In the genomic region with DNA sequence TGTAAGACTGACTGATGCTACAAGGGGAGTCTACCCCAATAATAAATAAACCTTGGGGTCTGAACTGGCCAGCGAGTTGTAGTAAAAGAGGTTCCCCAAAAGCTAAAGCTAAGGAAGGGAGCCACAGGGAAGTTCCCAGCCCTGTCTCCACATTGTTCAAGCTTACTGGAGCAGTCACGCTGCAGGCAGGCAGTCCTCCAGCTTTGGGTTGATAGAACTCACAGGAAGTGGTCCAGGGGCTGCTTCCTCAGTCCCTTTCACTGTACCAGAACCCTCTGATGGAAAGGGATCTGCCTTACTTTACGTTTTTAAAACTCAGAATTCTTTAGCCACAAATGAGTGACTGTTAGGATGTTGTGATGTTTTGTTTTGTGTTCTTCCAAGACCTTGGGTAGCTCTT, we compare ENCODE assay signal across 33 mouse cellular contexts. TPM values are rescaled to one million over a fixed set of nuclear protein-coding genes. Genes with fewer than 3 reads are reported as not detected.
A peak's percentile ranks its signal among the peaks of the same experiment; 100 is the strongest.
DNase-seq lines count a peak whose midpoint lies in the region; ATAC-seq lines count a peak whose summit lies in the region.
"Had no signal": no experiment of that assay in that cellular context is flagged by ENCODE, and none has a peak within 500 bp of the region (broad histone marks: within the 10 kb centered on the region; RNA-seq: fewer than 3 reads in every experiment).

No protein-coding gene starts in this region.

- H3K36me3 ChIP-seq in heart, embryonic 10.5 days = peaks cover 94% of the 10 kb centered on the region
- H3K36me3 ChIP-seq in megakaryocyte, embryonic 14.5 days (replicated peaks; ENCODE audit: low read length) = peaks cover 100% of the 10 kb centered on the region
- H3K36me3 ChIP-seq in forebrain, embryonic 11.5 days (ENCODE audit: control insufficient read depth, insufficient read depth, low read length) = no peaks in the 10 kb centered on the region; the same call in 1 of the 2 replicates
- peaks cover 95% of the 10 kb centered on the region for H3K36me3 ChIP-seq in embryonic facial prominence, embryonic 10.5 days (replicated peaks)

- WGBS in heart, embryonic 10.5 days = 72% methylated on average over 3 of the region's 3 CpGs
- WGBS in forebrain, embryonic 11.5 days = 93% methylated on average over 3 of the region's 3 CpGs
- WGBS in embryonic facial prominence, embryonic 10.5 days = 84% methylated on average over 3 of the region's 3 CpGs

- H3K4me1 ChIP-seq in heart, embryonic 10.5 days = peaks cover 21% of the 10 kb centered on the region
- H3K4me1 ChIP-seq in megakaryocyte, embryonic 14.5 days = peaks cover 83% of the 10 kb centered on the region
- no peaks in the 10 kb centered on the region for H3K4me1 ChIP-seq in forebrain, embryonic 11.5 days (replicated peaks; ENCODE audit: control insufficient read depth, insufficient read depth, low read length)
- H3K4me1 ChIP-seq in embryonic facial prominence, embryonic 10.5 days = no peaks in the 10 kb centered on the region; the same call in 1 of the 2 replicates
- H3K4me1 ChIP-seq: forebrain, embryonic 10.5 days; hindbrain, embryonic 10.5 days; hindbrain, embryonic 13.5 days had no signal

- no peaks in the 10 kb centered on the region for H3K9me3 ChIP-seq in heart, embryonic 10.5 days
- peaks cover 2% of the 10 kb centered on the region; the same call in 1 of the 2 replicates for H3K9me3 ChIP-seq in megakaryocyte, embryonic 14.5 days
- no peaks in the 10 kb centered on the region for H3K9me3 ChIP-seq in forebrain, embryonic 11.5 days (ENCODE audit: control insufficient read depth, low read length)
- no peaks in the 10 kb centered on the region for H3K9me3 ChIP-seq in embryonic facial prominence, embryonic 10.5 days
- H3K9me3 ChIP-seq: forebrain, embryonic 10.5 days; G1E; heart, embryonic 12.5 days; heart, embryonic 15.5 days; hindbrain, embryonic 10.5 days; hindbrain, embryonic 13.5 days had no signal

- H3K4me3 ChIP-seq in heart, embryonic 10.5 days = no peak overlapping the region
- peak overlapping the region; percentile 12 for H3K4me3 ChIP-seq in megakaryocyte, embryonic 14.5 days (replicated peaks)
- no peak overlapping the region for H3K4me3 ChIP-seq in forebrain, embryonic 11.5 days (ENCODE audit: low read depth, low read length)
- H3K4me3 ChIP-seq in embryonic facial prominence, embryonic 10.5 days = no peak overlapping the region
- H3K4me3 ChIP-seq: forebrain, embryonic 10.5 days; gastrocnemius, adult 2 months; heart, adult 2 months; heart, embryonic 12.5 days; heart, embryonic 15.5 days; hindbrain, embryonic 10.5 days; hindbrain, embryonic 13.5 days had no signal

- no peak overlapping the region for H3K4me2 ChIP-seq in forebrain, embryonic 11.5 days (ENCODE audit: low read depth, low read length, severe bottlenecking)
- H3K4me2 ChIP-seq: heart, embryonic 12.5 days; heart, embryonic 15.5 days; hindbrain, embryonic 13.5 days had no signal

- no peak for ATAC-seq in megakaryocyte, adult 5-6 weeks (ENCODE audit: poor library complexity, severe bottlenecking)
- ATAC-seq in forebrain, embryonic 11.5 days (replicated peaks; ENCODE audit: low FRiP score) = no peak
- ATAC-seq: forebrain, embryonic 14.5 days; forebrain, postnatal 0 days; hindbrain, embryonic 16.5 days; Patski had no signal

- H3K9ac ChIP-seq in forebrain, embryonic 11.5 days (ENCODE audit: low read length) = no peak overlapping the region
- H3K9ac ChIP-seq: forebrain, postnatal 0 days; heart, embryonic 12.5 days; heart, embryonic 15.5 days; hindbrain, embryonic 13.5 days had no signal

- no peaks in the 10 kb centered on the region for H3K27me3 ChIP-seq in heart, embryonic 10.5 days (ENCODE audit: insufficient read depth, poor library complexity, severe bottlenecking)
- H3K27me3 ChIP-seq in megakaryocyte, embryonic 14.5 days (replicated peaks) = no peaks in the 10 kb centered on the region
- no peaks in the 10 kb centered on the region for H3K27me3 ChIP-seq in forebrain, embryonic 11.5 days (ENCODE audit: control insufficient read depth, insufficient read depth, low read length)
- H3K27me3 ChIP-seq in embryonic facial prominence, embryonic 10.5 days (replicated peaks; ENCODE audit: low read depth, poor library complexity, severe bottlenecking) = no peaks in the 10 kb centered on the region
- H3K27me3 ChIP-seq: CH12.LX; heart, embryonic 12.5 days; heart, embryonic 15.5 days; hindbrain, embryonic 13.5 days; Patski had no signal

- no peak for DNase-seq in heart, embryonic 10.5 days (ENCODE audit: low spot score)
- no peak for DNase-seq in heart, adult 9 months (ENCODE audit: low spot score in 2 of 2)
- peak; percentile 36 for DNase-seq in thymus, postnatal 4 days
- DNase-seq in thymus, postnatal 10 days (ENCODE audit: low spot score in 2 of 2) = no peak
- DNase-seq in forebrain, embryonic 11.5 days (ENCODE audit: low spot score) = no peak
- DNase-seq in embryonic facial prominence, embryonic 10.5 days (ENCODE audit: low spot score) = no peak
- DNase-seq: adrenal gland, adult 8-10 months; adrenal gland, postnatal 25 days; cerebellum, adult 11-12 months; cerebellum, adult 8-10 months; cerebellum, postnatal 10 days; cerebellum, postnatal 36 days; embryo, embryonic 11 days; forebrain, postnatal 0 days; gastrocnemius, adult 2 months; gastrocnemius, postnatal 14 days; heart, adult 2 months; heart, postnatal 10 days; heart, postnatal 36 days had no signal

- H3K27ac ChIP-seq in heart, embryonic 10.5 days = peak overlapping the region; percentile 12; the same call in 1 of the 2 replicates
- no peak overlapping the region for H3K27ac ChIP-seq in forebrain, embryonic 11.5 days (ENCODE audit: low read depth, low read length)
- H3K27ac ChIP-seq in embryonic facial prominence, embryonic 10.5 days (replicated peaks) = no peak overlapping the region
- H3K27ac ChIP-seq: forebrain, embryonic 10.5 days; gastrocnemius, adult 2 months; heart, adult 2 months; heart, embryonic 15.5 days; hindbrain, embryonic 10.5 days; hindbrain, embryonic 13.5 days had no signal

RNA-seq across cellular contexts. Expression of gene Naglu, which starts 22.3 kb away (rescaled TPM):
- polyA plus RNA-seq in heart, embryonic 10.5 days (2016; fragmentation: Nextera tagmentation; extraction: Ambion mirVana) = 13.9 and 15.8 TPM in 2 replicates
- 30.7 and 32.1 TPM in 2 replicates for polyA plus RNA-seq in megakaryocyte, embryonic 14.5 days (2012; ENCODE audit: insufficient read depth, low replicate concordance)
- 7.2 and 7.9 TPM in 2 replicates for total RNA-seq in megakaryocyte, adult 5-6 weeks (2015)
- 8.9 and 9.1 TPM in 2 replicates for total RNA-seq in megakaryocyte, adult 5-6 weeks (2017)
- polyA plus RNA-seq in forebrain, embryonic 11.5 days (2014; fragmentation: Nextera tagmentation; extraction: Ambion mirVana) = 6.9 and 7.8 TPM in 2 replicates
- polyA plus RNA-seq in embryonic facial prominence, embryonic 10.5 days (2016; fragmentation: Nextera tagmentation; extraction: Ambion mirVana) = 7.4 and 8.9 TPM in 2 replicates

RNA-seq across cellular contexts. Expression of gene Hsd17b1, which starts 30.7 kb away (rescaled TPM):
- polyA plus RNA-seq in heart, embryonic 10.5 days (2016; fragmentation: Nextera tagmentation; extraction: Ambion mirVana) = 0.21 TPM in 1 of 2 replicates, not detected in the other
- 3.5 and 5.8 TPM in 2 replicates for polyA plus RNA-seq in megakaryocyte, embryonic 14.5 days (2012; ENCODE audit: insufficient read depth, low replicate concordance)
- 0.11 and 0.45 TPM in 2 replicates for total RNA-seq in megakaryocyte, adult 5-6 weeks (2015)
- total RNA-seq in megakaryocyte, adult 5-6 weeks (2017) = 0.29 TPM in 1 of 2 replicates, not detected in the other
- 0.19 TPM in 1 of 2 replicates, not detected in the other for polyA plus RNA-seq in forebrain, embryonic 11.5 days (2014; fragmentation: Nextera tagmentation; extraction: Ambion mirVana)
- 0.21 TPM in 1 of 2 replicates, not detected in the other for polyA plus RNA-seq in embryonic facial prominence, embryonic 10.5 days (2016; fragmentation: Nextera tagmentation; extraction: Ambion mirVana)
- polyA plus RNA-seq: embryonic facial prominence, embryonic 11.5 days; embryonic facial prominence, embryonic 14.5 days; forebrain, embryonic 14.5 days; forebrain, postnatal 0 days; heart, embryonic 12.5 days; heart, embryonic 15.5 days had no signal

RNA-seq across cellular contexts. Expression of gene Coasy, which starts 34.9 kb away (rescaled TPM):
- polyA plus RNA-seq in heart, embryonic 10.5 days (2016; fragmentation: Nextera tagmentation; extraction: Ambion mirVana) = 36.5 and 37.0 TPM in 2 replicates
- polyA plus RNA-seq in megakaryocyte, embryonic 14.5 days (2012; ENCODE audit: insufficient read depth, low replicate concordance) = 17.7 and 36.8 TPM in 2 replicates
- 10.6 and 13.1 TPM in 2 replicates for total RNA-seq in megakaryocyte, adult 5-6 weeks (2015)
- total RNA-seq in megakaryocyte, adult 5-6 weeks (2017) = 11.4 and 15.8 TPM in 2 replicates
- 50.4 and 51.5 TPM in 2 replicates for polyA plus RNA-seq in forebrain, embryonic 11.5 days (2014; fragmentation: Nextera tagmentation; extraction: Ambion mirVana)
- polyA plus RNA-seq in embryonic facial prominence, embryonic 10.5 days (2016; fragmentation: Nextera tagmentation; extraction: Ambion mirVana) = 48.7 and 51.1 TPM in 2 replicates

RNA-seq across cellular contexts. Expression of gene Atp6v0a1, which starts 38.2 kb away (rescaled TPM):
- polyA plus RNA-seq in heart, embryonic 10.5 days (2016; fragmentation: Nextera tagmentation; extraction: Ambion mirVana) = 54.4 and 66.3 TPM in 2 replicates
- polyA plus RNA-seq in megakaryocyte, embryonic 14.5 days (2012; ENCODE audit: insufficient read depth, low replicate concordance) = 90.5 and 153 TPM in 2 replicates
- total RNA-seq in megakaryocyte, adult 5-6 weeks (2015) = 40.2 and 42.9 TPM in 2 replicates
- total RNA-seq in megakaryocyte, adult 5-6 weeks (2017) = 35.2 and 46.1 TPM in 2 replicates
- 44.7 and 47.0 TPM in 2 replicates for polyA plus RNA-seq in forebrain, embryonic 11.5 days (2014; fragmentation: Nextera tagmentation; extraction: Ambion mirVana)
- 30.1 and 30.5 TPM in 2 replicates for polyA plus RNA-seq in embryonic facial prominence, embryonic 10.5 days (2016; fragmentation: Nextera tagmentation; extraction: Ambion mirVana)

RNA-seq across cellular contexts. Expression of gene Mlx, which starts 39.6 kb away (rescaled TPM):
- polyA plus RNA-seq in heart, embryonic 10.5 days (2016; fragmentation: Nextera tagmentation; extraction: Ambion mirVana) = 42.6 and 52.0 TPM in 2 replicates
- 2.8 and 12.4 TPM in 2 replicates for polyA plus RNA-seq in megakaryocyte, embryonic 14.5 days (2012; ENCODE audit: insufficient read depth, low replicate concordance)
- 62.7 and 64.8 TPM in 2 replicates for total RNA-seq in megakaryocyte, adult 5-6 weeks (2015)
- 79.3 and 96.0 TPM in 2 replicates for total RNA-seq in megakaryocyte, adult 5-6 weeks (2017)
- 41.8 and 44.3 TPM in 2 replicates for polyA plus RNA-seq in forebrain, embryonic 11.5 days (2014; fragmentation: Nextera tagmentation; extraction: Ambion mirVana)
- 40.6 and 41.0 TPM in 2 replicates for polyA plus RNA-seq in embryonic facial prominence, embryonic 10.5 days (2016; fragmentation: Nextera tagmentation; extraction: Ambion mirVana)
